Mouse (Mus musculus) liver, embryonic 11.5 days (tissue): ENCODE measurements around the gene Gata2. TPM values are rescaled to one million over a fixed set of nuclear protein-coding genes. Genes with fewer than 3 reads are reported as not detected.

ENCODE experiments used
- ATAC-seq: fragments of 200-750 bp; cut with Nextera tagmentation; replicated peaks from 2 replicates; pipeline ENCODE4 v1.8.0; 2017; ENCODE audit warnings: moderate number of reproducible peaks, mild to moderate bottlenecking, moderate TSS enrichment, moderate library complexity; ENCODE audit not compliant: low FRiP score
- DNase-seq: peaks from one replicate; pipeline ENCODE4 v3.0.0-alpha.2; 2017; ENCODE audit warnings: low spot score
- H3K27ac ChIP-seq: fragments of 300-500 bp; sonication (generic); 2 replicates; pipeline ENCODE4 v1.5.1; 2014; ENCODE audit warnings: mild to moderate bottlenecking, low read depth, low read length, control low read depth
- H3K27me3 ChIP-seq: fragments of 300-500 bp; sonication (generic); replicated peaks from 2 replicates; pipeline ENCODE4 v1.6.1; 2014; ENCODE audit warnings: low read length, mixed read lengths; ENCODE audit not compliant: control insufficient read depth, insufficient read depth
- H3K36me3 ChIP-seq: fragments of 300-500 bp; sonication (generic); 2 replicates; pipeline ENCODE4 v1.6.1; 2014; ENCODE audit warnings: mild to moderate bottlenecking, low read length, moderate library complexity, mixed read lengths; ENCODE audit not compliant: control insufficient read depth, insufficient read depth
- H3K4me1 ChIP-seq: fragments of 300-500 bp; sonication (generic); replicated peaks from 2 replicates; pipeline ENCODE4 v1.6.1; 2014; ENCODE audit warnings: low read length, mixed read lengths; ENCODE audit not compliant: control insufficient read depth, insufficient read depth
- H3K4me2 ChIP-seq: fragments of 300-500 bp; sonication (generic); 2 replicates; pipeline ENCODE4 v1.6.1; 2014; ENCODE audit warnings: mild to moderate bottlenecking, control low read depth, moderate library complexity
- H3K4me3 ChIP-seq: fragments of 300-500 bp; sonication (generic); 2 replicates; pipeline ENCODE4 v1.5.1; 2014; ENCODE audit warnings: low read depth, low read length, control low read depth
- H3K9ac ChIP-seq: fragments of 300-500 bp; sonication (generic); 2 replicates; pipeline ENCODE4 v1.6.1; 2014; ENCODE audit warnings: low read depth, low read length, control low read depth
- H3K9me3 ChIP-seq: fragments of 300-500 bp; sonication (generic); 2 replicates; pipeline ENCODE4 v1.6.1; 2016; ENCODE audit warnings: low read length, inconsistent platforms, mixed read lengths; ENCODE audit not compliant: control insufficient read depth
- WGBS: fragments of 180-500 bp; shearing (Covaris S2); extraction: QIAGEN DNeasy Blood & Tissue Kit; methylation state at CpG from one replicate; pipeline ENCODE4 v1.1.7; 2014; 5-methylcytosine and 5-hydroxymethylcytosine counted together
- polyA plus RNA-seq: library from polyadenylated mRNA; unstranded; fragments of >200 nt; fragmentation: Nextera tagmentation; extraction: Ambion mirVana; gene quantifications from 2 replicates; pipeline ENCODE4 v1.2.1, GENCODE M21; 2014

Gene Gata2
- polyA plus RNA-seq, 1 experiment from 2014 or later = 15.9 TPM

DNA sequence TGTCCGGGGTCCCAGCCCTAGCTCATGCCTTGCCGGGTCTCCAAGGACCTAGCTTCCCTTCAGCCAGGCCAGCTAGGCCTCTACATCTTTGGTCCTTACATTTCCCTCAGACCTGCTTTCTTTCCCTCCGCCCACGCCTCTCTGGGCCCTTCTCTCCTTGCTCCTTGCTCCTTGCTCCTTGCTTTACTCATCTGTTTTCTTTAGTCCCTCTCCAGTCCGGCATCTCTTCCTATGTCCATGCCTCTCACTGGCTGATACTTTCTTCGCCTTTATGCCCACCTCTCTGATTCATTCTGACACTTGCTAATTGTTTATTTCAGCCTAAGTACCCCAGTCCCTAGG, 2.7 kb upstream of the Gata2 start:
- Histone ChIP-seq H3K4me2 (peak overlapping the region; percentile 82), H3K4me3 (no peak overlapping the region), H3K36me3 (no peaks in the 10 kb centered on the region), H3K27me3 (peaks cover 81% of the 10 kb centered on the region), H3K9me3 (no peaks in the 10 kb centered on the region), H3K4me1 (peaks cover 36% of the 10 kb centered on the region), H3K9ac (no peak overlapping the region), H3K27ac (no peak overlapping the region)
- peak; percentile 45 for DNase-seq
- no peak for ATAC-seq
- 36% methylated on average over 6 of the region's 6 CpGs for WGBS

DNA sequence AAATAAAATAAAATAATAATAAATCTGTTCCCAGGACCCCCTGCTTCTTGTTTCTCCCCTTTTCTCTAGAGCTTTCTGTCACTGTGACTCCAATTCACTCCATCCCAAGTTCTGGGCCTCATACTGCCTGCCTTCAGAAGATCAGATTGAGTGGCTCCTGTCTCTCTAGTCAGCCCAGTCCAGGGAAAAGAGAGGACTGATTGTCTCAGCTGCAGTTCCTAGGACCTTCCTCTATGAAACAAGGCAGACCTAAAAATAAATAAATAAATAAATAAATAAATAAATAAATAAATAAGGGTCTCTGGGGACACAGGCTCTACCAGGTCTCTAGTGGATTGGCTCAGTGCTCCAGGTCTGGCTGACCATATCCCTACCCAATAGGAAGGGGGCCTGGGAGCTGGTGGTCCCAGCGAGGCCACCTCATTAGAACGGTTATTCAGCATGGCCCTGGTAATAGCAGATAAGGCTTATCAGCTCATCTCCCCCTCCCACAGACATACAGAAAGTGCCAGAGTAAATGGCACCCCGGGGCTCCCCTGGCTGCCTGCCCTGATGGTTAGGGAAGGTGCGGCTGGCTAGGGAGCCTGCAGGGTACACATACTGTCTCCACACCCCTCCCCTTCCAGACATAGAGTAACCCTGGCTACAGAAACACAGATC, 2.1 kb upstream of the Gata2 start:
- H3K4me2 ChIP-seq = no peak overlapping the region
- no peak overlapping the region for H3K27ac ChIP-seq
- H3K36me3 ChIP-seq = no peaks in the 10 kb centered on the region
- no peak for ATAC-seq
- DNase-seq = no peak
- no peaks in the 10 kb centered on the region for H3K9me3 ChIP-seq
- H3K9ac ChIP-seq = no peak overlapping the region
- peaks cover 36% of the 10 kb centered on the region for H3K4me1 ChIP-seq
- 16% methylated on average over 4 of the region's 4 CpGs for WGBS
- no peak overlapping the region for H3K4me3 ChIP-seq
- H3K27me3 ChIP-seq = peaks cover 87% of the 10 kb centered on the region

DNA sequence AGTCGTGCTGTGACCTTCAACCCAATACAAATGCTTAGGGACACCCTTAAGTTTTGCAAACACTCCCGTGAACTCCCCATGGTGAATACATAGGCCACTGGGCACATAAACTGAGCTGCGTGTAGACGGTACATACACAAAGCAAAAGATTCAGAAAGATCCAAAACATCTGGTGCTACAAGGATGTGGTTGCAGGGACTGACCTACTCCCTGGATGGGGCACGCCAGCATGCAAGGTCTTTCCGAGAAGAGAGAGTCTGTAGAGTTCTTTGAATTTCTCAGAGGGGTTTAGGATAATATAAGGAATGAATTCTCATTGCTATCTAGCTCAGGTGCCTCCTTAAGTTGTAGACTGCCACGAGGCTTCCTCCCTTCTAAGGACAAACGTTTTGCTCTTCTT, 935 bp upstream of the Gata2 start:
- Histone ChIP-seq H3K27me3 (peaks cover 95% of the 10 kb centered on the region), H3K4me1 (peaks cover 44% of the 10 kb centered on the region), H3K4me3 (no peak overlapping the region), H3K9me3 (no peaks in the 10 kb centered on the region), H3K4me2 (no peak overlapping the region), H3K36me3 (no peaks in the 10 kb centered on the region), H3K27ac (no peak overlapping the region), H3K9ac (no peak overlapping the region)
- 36% methylated on average over 8 of the region's 8 CpGs for WGBS
- ATAC-seq = no peak
- DNase-seq = no peak

GRCm38 (mm10) chr6:88194053-88194977, 624 bp downstream of the Gata2 start:
- Histone ChIP-seq H3K36me3 (no peaks in the 10 kb centered on the region), H3K9ac (peak overlapping the region; percentile 17; the same call in 1 of the 2 replicates), H3K4me3 (peak overlapping the region; percentile 49), H3K4me1 (peaks cover 53% of the 10 kb centered on the region), H3K9me3 (no peaks in the 10 kb centered on the region), H3K27me3 (peaks cover 97% of the 10 kb centered on the region), H3K27ac (no peak overlapping the region), H3K4me2 (peak overlapping the region; percentile 80)
- DNase-seq (peak; percentile 58), ATAC-seq (no peak)
- 5% methylated on average over 58 of the region's 58 CpGs for WGBS

DNA sequence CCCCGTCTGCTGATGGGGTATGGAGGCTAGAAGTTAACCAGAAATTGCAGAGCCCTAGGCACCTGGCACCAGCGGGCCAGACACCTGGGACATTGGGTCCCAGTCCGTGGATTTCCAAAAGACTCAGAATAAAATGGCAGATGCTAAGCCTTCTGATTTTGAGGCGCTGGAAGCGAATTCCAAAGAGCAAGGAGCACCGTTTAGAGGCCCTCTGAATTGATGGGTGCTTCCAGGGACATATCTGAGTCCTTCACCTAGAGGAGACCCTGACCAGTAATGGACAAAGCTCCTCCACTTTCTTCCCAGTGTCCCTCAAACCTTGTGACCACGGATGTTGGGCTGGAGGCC, 1.3 kb downstream of the Gata2 start:
- H3K9me3 ChIP-seq = no peaks in the 10 kb centered on the region
- ATAC-seq (no peak), DNase-seq (no peak)
- no peaks in the 10 kb centered on the region for H3K36me3 ChIP-seq
- H3K4me1 ChIP-seq = peaks cover 54% of the 10 kb centered on the region
- WGBS = 27% methylated on average over 7 of the region's 7 CpGs
- no peak overlapping the region for H3K9ac ChIP-seq
- H3K4me2 ChIP-seq = peak overlapping the region; percentile 80; the same call in 1 of the 2 replicates
- peaks cover 100% of the 10 kb centered on the region for H3K27me3 ChIP-seq
- no peak overlapping the region for H3K4me3 ChIP-seq
- H3K27ac ChIP-seq = no peak overlapping the region

- DNase-seq (peak; percentile 49), ATAC-seq (no peak)
- Histone ChIP-seq H3K27ac (no peak overlapping the region; the same call in 1 of the 2 replicates), H3K36me3 (no peaks in the 10 kb centered on the region), H3K4me2 (peak overlapping the region; percentile 90), H3K4me1 (peaks cover 51% of the 10 kb centered on the region), H3K4me3 (peak overlapping the region; percentile 53), H3K9me3 (no peaks in the 10 kb centered on the region), H3K9ac (no peak overlapping the region; the same call in 1 of the 2 replicates), H3K27me3 (peaks cover 100% of the 10 kb centered on the region)
- 10% methylated on average over 33 of the region's 33 CpGs for WGBS
Measured at GRCm38 (mm10) chr6:88196054-88196732, 2.5 kb downstream of the Gata2 start.

- Histone ChIP-seq H3K4me1 (peaks cover 46% of the 10 kb centered on the region), H3K9ac (no peak overlapping the region; the same call in 1 of the 2 replicates), H3K36me3 (no peaks in the 10 kb centered on the region), H3K4me3 (peak overlapping the region; percentile 53), H3K9me3 (no peaks in the 10 kb centered on the region), H3K4me2 (peak overlapping the region; percentile 90), H3K27ac (no peak overlapping the region; the same call in 1 of the 2 replicates), H3K27me3 (peaks cover 100% of the 10 kb centered on the region)
- DNase-seq (peak; percentile 65), ATAC-seq (no peak)
- WGBS = under 1% methylated on average over 39 of the region's 44 CpGs
Measured at GRCm38 (mm10) chr6:88196733-88197312, 3.1 kb downstream of the Gata2 start.

GRCm38 (mm10) chr6:88197313-88198069, 3.8 kb downstream of the Gata2 start:
- Histone ChIP-seq H3K9me3 (no peaks in the 10 kb centered on the region), H3K4me3 (peak overlapping the region; percentile 53), H3K27ac (no peak overlapping the region), H3K27me3 (peaks cover 100% of the 10 kb centered on the region), H3K36me3 (no peaks in the 10 kb centered on the region), H3K9ac (peak overlapping the region; percentile 30; the same call in 1 of the 2 replicates), H3K4me1 (peaks cover 52% of the 10 kb centered on the region), H3K4me2 (peak overlapping the region; percentile 90)
- DNase-seq (peak; percentile 62), ATAC-seq (no peak)
- 2% methylated on average over 36 of the region's 39 CpGs for WGBS
